Mouse (Mus musculus): ENCODE data around the gene Tead3.

DNA sequence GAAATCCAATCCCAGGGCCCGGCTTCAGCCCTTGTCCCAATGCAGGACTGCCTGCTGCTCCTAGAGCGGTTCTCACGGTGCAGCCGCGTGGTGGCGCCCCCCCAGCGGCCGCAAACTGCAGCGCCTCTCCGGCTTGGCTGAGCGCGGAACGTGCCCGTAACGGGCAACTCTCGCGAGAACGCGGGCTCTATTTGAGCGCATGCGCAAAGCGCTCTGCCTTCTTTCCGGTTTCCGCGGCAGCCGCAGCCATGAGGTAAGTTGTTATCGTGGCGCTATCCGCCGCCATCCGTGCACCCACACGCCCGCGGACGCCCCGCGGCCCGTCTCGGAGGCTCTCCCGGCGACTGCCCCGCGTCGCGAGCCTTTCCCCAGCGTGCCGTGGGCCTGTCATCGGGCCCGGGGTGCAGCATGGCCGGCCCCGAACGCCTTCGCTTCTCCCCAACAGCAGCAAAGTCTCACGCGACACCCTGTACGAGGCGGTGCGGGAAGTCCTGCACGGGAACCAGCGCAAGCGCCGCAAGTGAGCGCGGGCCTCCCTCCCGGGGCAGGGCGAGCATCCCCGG is 22.2 kb downstream of the Tead3 start, which contains the start of gene Rpl10a:
- TF ChIP-seq CTCF (conservative IDR thresholded peaks at IDR 0.05; ENCODE audit: low read length) = no peak
- TF ChIP-seq POU5F1 (IDR thresholded peaks at IDR 0.05; ENCODE audit: borderline replicate concordance, low read length) = no peak
- TF ChIP-seq NANOG (IDR thresholded peaks at IDR 0.05; ENCODE audit: borderline replicate concordance, low read length) = no peak
